Mouse (Mus musculus) naive thymus-derived CD4-positive, alpha-beta T cell, adult 2 months (primary cell): ENCODE data around the gene Dync1li1.

ENCODE experiments used
- DNase-seq: peaks from one replicate; pipeline ENCODE4 v3.0.0-alpha.2; 2011; ENCODE audit warnings: low read depth

The Dync1li1 gene

DNA sequence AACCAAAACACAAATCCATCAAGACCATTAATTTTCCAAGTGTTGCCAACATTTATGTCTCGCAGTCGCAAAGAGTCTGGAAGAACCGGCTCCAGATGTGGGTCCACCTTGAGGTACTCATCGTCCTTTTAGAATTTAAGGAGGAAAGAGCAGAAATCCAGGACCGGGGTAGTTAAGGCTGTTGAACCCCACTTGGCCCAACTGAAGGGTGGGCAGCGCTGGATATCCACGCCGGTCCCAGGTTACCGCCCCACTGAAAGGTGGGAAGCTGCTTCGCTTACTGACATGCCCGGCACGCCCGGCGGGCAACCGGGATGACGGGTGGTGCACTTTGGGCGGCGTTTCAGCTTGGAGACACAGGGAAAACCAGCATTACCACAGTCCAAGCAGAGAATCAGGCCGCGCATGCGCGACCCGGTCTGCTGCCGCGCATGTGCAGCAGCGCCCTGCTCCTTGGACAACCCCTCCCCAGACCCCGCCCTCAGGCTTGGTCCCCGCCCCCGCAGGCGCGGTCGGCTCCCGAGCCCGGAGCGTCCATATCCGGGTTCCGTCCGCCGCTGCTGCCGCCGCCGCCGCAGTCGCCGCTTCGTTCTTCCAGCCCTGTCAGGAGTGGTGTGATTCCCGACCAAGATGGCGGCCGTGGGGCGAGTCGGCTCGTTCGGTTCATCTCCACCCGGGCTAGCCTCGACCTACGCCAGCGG is at the start of gene Dync1li1:
Gene Dync1li1, plus strand, starts transcription at position 539 of the 701 bp plus-strand sequence.
- peak; percentile 96 for DNase-seq

DNA sequence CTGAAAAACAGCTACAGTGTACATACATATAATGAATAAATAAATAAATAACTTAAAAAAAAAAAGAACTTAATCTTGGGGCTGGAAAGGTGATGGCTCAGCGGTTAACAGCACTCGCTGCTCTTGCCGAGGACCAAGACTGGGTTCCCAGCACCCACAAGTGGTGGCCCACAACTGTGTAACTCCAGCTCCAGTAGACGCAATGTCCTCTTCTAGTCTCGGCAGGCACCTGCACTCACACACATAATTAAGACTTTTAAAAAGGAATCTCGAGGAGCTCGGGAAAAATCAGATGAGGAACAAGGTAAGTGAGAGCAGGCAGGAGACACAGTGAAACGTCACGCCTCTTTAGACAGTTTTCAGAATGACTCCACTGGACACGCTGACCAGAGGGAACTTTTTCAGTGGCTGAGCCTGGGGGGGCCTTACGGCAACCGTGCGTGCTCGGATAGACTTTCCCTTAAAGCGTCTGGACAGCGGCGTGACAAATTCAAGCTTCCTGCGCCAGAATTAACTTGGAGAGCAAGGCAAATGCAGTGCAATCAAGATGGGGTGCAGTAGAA is 49.3 kb upstream of the Dync1li1 start:
- no peak for DNase-seq

DNA sequence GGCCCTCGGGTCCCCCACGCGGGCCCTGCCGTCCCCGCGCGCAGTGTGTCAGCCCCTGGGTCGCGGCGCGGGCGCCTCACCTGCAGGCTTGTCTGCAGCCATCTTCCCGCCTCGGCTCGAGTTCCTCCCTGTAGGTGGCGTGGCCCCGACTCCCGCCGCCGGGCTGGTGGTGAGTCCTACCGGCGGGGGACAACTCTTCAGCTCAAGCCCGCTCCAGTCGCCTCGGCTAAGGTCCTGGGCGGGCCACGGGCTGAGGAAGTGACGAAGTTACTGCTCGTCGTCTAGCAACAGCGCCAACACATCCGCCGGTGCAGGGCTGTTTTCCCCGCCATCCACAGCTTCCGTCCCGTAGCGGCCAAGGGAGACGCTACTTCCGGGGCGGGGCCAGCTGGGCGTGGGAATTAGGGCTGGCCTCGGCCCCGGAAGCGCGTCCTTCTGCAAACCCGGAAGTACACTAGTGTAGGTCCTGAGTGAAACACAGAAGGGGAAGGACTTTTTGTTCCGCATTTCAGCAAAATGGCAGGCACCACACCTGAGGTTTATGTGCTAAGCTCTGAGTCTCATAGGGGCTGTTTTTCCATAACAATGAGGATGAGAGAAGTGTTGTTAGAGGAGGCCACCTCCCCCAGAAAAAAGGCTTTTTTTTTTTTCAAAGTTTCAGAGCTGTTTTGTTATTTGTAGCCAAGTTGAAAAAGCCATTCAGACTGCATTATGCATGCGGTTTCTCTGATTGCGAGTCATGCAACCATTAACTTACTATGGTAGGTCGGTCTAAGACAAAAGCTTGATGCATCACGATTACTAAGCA is 48.5 kb upstream of the Dync1li1 start, which contains the start of gene Cnot10:
Gene Cnot10, minus strand, starts transcription at position 346 of the 808 bp plus-strand sequence.
- DNase-seq = peak; percentile 99

DNA sequence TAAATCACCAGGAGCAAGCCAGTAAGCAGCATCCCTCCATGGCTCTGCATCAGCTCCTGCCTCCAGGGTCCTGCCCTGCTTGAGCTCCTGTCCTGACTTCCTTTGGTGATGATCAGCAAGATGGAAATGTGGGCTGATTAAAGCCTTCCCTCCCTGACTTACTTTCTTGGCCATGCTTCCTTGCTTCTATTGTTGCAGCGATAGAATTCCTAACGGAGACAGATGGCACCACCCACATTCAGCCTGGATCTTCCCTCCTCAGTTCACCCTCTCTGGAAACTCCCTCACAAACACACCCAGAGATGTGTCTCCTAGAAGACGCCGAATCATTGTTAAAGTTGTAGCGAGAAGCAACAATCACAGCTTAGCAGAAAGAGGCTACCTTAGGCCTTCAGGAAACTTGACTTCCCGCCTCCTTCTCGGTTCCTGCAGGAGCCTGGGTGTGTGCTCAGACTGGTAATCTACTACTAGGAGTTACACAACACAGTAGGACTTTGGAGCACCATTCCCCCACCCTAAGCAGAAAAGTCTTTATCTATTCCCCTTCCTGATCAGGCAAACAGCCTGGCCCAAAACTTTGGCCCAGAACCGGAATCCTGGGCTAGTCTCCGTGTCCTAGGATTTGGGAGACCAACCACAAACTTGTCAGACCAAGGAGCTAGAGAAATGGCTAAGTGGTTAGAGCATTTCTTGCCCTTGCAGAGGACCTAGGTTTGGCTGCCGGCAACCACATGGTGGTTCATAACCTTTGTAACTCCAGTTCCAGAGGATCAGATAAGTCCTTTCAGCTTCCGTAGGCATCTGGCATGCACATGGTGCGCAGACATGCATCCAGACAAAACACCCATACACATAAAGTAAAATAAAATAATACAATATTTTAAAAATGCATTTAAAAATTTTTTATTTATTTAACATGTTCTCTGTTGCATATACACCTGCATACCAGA is 41.8 kb upstream of the Dync1li1 start:
- no peak for DNase-seq

DNA sequence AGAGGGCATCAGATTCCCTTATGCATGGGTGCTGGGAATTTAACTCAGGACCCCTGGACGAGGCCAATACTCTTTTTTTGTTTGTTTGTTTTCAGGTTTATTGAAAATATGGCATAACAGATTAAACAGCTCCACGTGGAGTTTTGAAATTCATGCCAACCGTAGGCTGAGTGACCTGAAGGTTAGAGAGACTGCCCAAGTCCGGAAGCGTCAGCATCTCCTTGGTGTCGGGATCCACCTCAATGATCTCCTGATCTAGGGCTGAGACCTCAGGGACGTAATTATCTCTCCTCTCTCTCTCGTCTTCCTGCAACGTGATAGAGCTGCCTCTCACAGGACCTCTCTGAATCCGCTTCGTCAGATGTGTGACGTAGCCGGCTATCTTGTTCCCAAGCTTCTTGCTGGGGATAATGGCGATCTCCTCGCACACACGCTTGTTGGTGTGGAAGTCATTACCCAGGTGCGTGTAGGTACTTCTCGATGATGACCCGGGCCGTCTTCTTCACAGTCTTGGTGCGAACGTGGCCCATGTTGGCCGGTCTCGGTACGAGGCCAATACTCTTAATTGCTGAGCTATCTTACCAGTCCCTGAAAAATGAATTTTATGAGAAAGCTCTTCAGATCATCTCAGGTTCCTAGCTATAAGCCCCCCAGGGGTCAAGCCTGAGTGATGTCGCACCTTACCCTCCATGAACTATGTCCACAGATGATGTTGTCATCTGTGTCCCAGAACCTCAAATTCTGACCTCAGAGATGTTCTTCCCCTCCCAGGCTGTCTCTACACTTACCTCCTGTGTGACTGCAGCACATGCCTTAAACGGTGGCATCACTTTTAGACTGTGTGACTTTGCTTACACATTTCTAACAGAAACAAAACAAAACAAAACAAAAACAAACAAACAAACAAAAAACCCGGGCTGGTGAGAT is 40.8 kb upstream of the Dync1li1 start:
- DNase-seq = peak; percentile 28

DNA sequence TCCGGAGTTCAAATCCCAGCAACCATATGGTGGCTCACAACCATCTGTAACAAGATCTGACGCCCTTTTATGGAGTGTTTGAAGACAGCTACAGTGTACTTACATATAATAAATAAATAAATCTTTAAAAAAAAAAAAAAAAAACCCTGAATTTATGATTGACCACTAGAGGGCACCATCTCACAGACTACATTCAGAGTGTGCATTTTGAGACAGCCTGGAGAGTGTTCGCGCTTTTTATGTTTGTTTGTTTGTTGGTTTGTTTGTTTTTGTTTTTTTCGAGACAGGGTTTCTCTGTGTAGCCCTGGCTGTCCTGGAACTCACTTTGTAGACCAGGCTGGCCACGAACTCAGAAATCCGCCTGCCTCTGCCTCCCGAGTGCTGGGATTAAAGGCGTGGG is 40.1 kb upstream of the Dync1li1 start:
- DNase-seq = peak; percentile 72

DNA sequence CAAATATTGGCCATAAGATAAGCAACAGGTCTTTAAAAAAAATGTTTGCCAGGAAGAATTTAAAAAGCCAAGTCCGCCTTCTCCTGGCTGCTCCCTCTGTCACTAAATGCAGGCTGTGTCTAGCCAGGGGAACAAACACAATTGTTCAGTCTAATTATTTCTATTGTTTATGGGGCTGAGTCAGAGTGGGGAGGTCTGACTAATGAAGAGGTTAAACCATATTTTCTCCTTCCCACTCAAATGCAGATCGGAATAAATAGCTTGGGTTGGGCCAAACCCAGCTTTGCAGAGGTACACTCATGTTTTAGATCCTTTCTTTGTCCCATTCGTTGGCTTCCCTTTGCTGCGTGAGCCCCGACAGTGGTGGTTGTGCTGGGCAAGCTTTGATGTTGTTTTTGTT is 39.2 kb upstream of the Dync1li1 start:
- DNase-seq = no peak

DNA sequence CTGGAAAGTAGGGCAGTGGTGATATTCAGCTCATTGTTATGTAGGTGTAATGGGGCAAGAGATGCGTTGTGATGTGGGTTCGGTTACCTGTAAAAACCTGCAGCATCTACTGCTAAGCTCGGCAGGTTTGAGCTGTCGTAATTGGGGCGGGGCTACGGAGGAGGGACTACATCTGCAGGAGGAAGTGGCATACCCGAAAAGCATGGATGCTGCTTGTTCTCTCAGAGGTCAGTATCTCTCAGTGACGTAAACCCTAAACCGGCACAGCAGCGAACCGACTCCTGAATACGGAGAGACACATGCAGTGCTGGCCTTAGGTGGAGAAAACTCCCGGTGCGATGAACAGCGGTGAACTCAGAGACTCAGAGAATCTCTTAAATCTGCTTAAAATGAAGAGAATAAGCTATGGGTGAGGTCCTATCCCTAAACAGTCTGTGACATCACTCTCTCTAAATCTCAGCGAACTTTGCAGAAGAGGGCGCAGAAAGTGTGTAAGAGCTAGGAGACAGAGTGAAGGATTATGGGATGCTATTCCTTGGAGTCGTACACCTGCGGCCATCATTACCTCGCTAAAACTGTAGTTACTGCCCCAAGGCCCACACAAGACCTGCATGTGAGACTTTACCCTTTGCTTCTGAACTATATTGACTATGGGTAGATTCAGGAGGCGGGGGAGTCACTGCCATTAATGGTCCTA is 37.5 kb upstream of the Dync1li1 start:
- peak; percentile 66 for DNase-seq

DNA sequence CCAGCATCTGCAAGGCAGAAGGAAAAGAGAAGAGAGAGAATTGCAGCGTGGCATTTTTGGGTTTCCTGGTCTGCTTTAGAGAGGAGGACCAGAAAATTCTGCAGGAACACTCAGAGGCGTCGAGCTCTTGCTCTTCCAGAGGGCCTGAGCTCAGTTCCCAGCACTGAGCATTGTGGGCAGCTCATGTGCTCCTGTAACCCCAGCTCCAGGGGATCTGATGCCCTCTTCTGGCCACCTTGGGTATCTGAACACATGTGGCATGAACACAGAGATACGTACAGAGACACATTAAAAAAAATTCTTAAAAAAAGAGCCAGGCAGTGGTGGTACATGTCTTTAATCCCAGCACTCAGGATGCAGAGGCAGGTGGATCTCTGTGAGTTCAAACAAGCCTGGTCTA is 33.2 kb upstream of the Dync1li1 start:
- no peak for DNase-seq

DNA sequence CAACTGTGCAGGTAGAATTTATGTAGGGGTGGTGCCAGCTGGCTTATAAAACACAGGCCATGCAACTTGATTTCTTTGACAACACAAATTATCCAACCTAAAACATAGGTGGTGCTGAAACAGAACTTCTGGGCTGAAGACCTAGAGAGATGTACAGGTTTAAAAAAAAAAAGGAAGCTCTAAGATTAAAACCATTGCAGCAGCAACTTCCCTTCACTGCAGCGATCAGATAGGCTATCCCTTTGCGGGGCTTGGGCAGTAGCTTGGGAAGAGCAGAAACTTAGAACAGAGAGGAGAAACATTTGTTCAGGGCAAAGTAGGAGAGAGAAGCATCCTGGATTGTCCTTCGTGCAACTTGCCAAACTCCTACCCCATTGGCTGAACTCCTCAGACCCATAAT is 31.9 kb upstream of the Dync1li1 start:
- DNase-seq = no peak

DNA sequence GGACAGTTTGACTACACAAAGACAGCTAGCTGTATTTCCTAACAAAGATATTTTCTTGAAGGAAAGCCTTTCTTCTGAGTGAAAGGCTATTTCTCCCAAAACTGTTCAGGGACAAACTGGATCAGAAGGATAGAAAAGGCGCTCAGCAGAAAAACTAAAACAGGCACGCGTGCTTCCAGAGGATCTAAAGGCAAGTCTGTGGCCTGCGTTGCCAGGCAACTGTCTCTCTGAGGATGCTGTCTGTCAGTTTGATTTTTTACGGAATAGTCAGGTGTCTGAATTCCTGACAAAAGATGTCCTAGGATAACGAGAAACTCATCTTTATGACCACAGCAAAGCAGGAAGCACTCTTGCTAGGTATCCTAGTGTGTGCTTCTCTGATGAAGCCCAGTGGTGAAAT is 28.1 kb upstream of the Dync1li1 start:
- no peak for DNase-seq

DNA sequence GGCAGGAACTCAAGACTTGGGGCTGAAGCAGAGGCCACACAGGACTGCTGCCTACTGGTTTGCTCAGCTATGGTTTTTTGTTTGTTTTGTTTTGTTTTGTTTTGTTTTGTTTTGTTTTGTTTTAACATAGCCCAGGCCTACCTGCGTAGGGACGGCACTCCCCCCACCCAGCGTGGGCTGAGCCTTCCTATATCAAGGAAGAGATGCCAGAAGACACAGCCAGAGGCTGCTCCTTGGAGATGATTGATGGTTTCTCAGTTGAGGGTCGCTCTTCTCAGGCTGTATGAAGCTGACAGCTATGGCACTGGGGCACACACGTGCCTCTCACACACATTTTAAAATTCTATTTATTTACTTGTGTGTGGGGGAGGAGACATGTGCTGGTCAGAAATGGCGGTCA is 27.6 kb upstream of the Dync1li1 start:
- DNase-seq = no peak

DNA sequence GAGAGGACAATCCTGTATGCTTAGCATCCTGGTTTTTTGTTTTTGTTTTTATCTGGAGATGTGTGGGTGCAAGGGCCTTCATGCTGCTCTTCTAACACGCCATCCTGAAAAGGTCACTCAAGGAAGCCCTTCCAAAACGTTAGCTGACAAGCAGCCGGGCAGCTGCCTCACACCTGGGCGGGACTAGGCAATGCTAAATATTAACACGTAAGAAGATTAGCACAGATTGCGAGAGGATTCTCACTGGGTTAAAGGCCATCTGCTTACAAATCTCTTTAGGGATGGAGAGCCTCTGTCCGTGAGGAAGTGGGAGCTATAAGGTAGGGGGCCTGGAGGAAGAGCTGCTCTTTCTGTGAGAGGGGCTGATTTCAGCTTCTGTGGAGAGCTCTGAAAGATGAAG is 26.6 kb upstream of the Dync1li1 start:
- no peak for DNase-seq

DNA sequence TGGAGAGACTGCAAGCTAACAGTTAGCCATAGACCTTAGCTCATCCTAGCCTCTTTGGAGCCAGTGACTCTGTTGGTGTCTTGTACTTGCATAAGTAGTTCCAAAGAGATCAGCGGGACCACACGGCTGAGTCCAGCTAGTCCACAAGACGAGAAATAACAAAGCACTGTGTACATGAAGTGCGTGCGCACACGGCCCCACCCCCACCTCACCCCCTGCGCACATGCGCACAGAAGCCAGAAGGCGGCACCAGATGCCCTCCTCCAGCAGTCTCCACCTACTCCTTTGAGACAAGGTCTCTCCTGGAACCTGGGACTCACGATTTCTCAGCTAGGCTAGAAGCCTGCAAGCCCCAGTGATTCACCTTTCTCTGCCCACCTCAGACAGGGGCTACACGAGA is 24.8 kb upstream of the Dync1li1 start:
- no peak for DNase-seq

DNA sequence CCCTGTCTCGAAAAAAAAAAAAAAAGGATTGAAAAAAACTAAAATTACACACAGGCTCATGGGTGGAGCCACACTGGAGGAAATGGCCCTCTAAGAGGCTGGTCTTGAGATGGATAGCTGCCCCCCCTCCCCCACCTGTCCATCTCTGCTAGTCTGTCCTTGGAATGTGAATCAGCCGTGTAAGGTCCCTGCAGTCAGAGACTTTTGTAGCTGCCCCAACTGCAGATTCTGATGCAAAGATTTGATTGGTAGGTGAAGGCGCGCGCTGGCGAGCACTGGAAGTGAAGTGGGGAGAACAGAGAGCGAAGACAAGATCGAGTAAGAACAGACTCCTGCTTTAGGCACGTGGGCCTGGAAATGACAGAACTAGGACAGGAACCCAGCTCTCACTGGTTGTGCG is 21.7 kb upstream of the Dync1li1 start:
- no peak for DNase-seq

DNA sequence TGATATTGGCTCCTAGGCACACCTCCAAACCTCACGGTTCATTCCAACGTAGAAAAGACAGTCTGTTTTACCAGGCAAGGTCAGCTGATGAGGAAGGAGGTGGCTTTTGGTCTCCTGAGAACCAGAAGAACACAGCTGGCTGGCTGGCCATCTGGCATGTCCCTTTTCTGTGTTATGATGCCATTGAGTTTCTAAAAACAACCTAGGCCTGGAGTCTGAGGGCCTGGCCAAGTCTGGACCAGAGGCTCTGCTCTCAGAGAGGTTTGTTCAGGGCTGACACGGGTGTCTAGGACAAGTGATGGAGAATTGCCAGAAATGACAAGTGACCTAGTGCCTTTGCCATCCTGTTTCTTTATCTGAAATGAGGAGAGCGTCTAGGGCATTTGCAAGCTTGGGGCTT is 20.5 kb upstream of the Dync1li1 start:
- no peak for DNase-seq

DNA sequence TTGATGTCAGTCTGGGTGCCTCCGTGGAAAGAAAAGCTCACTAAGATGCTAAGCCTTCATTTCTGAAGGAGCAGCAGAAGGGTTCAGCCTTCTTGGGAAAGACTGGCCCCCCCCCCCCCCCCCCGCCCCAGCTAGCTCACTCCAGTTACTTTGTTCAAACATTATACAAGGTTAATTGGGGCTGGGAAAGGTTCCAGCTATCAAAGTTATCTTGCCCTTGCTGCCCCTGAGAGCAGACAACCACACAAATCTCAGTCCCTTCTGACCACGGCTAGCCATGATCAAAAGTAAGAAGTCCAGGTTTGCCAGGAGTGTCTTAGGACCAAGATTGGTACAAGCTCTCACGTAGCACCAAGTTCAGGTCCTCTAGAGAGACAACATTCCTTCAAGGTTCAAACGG is 19.6 kb upstream of the Dync1li1 start:
- DNase-seq = no peak

DNA sequence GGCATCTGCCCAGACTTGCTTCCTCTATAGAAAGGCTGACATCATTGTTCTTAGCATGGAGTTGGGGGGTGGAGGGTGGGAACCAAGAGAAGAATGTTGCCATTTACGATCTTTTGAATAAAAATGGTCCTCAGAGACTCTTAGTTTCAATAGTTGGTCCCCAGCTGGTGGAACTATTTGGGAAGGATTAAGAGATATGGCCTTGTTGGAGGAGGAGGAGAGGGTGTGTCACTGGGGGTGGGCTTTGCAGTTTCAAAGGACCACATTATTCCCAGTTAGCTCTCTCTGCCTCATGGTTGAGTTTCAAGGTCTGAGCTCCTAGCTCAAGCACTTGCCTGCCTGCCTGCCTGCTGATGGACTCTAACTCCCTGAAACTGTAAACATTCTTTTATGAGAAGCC is 16.6 kb upstream of the Dync1li1 start:
- DNase-seq = no peak

DNA sequence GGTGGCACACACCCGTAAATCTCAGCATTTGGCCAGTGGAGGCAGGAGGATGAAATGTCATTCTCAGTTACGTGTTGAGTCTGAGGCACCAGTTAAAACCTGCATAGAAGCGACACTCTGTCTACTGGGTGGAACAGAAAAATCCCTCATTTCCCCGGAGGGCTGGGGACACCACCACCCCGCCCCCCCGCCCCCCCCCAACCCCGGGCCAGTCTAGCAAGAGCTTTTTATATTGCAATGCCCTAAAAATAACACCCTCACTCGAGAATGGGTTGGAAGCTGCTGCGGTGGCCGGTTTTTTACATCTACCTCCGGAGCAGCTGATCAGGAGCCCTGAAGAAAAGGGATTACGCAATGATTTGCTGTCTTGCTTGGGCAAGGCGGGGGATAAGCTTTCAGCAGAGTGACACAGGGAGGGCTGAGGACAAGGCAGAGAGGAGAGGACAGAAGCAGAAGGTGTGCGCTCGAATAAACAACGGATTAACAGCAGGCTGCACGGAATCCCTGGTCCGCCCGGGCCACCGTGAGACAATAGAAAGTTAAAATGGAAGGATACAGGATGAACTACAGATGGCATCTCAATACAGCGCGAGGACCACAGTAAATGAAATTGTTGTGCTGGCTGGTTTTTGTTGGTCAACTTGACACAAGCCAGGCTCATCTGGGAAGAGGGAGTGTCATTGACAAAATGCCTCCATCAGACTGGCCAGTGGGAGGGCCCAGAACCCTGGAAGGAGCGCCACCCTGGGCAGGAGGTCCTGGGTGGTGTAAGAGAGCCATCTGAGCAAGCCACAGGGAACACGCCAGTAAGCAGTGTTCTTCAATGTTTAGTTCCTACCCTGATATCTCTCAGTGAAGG is 15.7 kb upstream of the Dync1li1 start:
- no peak for DNase-seq
